In genomic region chr16:50729341-50729740, GRCm38 (mm10) we compare ENCODE assay signal across 31 mouse cellular contexts.
DNase-seq lines count a peak whose midpoint lies in the region; ATAC-seq lines count a peak whose summit lies in the region.
"Had no signal": no experiment of that assay in that cellular context is flagged by ENCODE, and none has a peak within 500 bp of the region (broad histone marks: within the 10 kb centered on the region; RNA-seq: fewer than 3 reads in every experiment).

No protein-coding gene starts in this region.

- intact Hi-C loops in left cerebral cortex, postnatal 4 days (cut with DNase I): no loop called here

- H3K36me3 ChIP-seq in embryonic facial prominence, embryonic 14.5 days (ENCODE audit: control insufficient read depth, insufficient read depth, low read length): no peaks in the 10 kb centered on the region
- no peaks in the 10 kb centered on the region for H3K36me3 ChIP-seq in embryonic facial prominence, embryonic 10.5 days (replicated peaks)
- H3K36me3 ChIP-seq: embryonic facial prominence, embryonic 12.5 days; forebrain, embryonic 12.5 days; G1E; hindbrain, embryonic 10.5 days; hindbrain, embryonic 13.5 days had no signal

- no peak for ATAC-seq in embryonic facial prominence, embryonic 14.5 days (ENCODE audit: low read depth)
- no peak for ATAC-seq in activated CD4-positive, CD25-positive, alpha-beta regulatory T cell, adult 4 months
- ATAC-seq: forebrain, embryonic 15.5 days; hindbrain, embryonic 16.5 days; inflammation-experienced regulatory T-cells, adult 6 months; intestine, embryonic 16.5 days had no signal

- H3K9ac ChIP-seq in embryonic facial prominence, embryonic 14.5 days (ENCODE audit: low read depth, low read length): no peak overlapping the region
- H3K9ac ChIP-seq: embryonic facial prominence, embryonic 12.5 days; forebrain, embryonic 12.5 days; forebrain, embryonic 15.5 days; hindbrain, embryonic 13.5 days had no signal

- H3K4me2 ChIP-seq in embryonic facial prominence, embryonic 14.5 days (ENCODE audit: low read depth, low read length): no peak overlapping the region
- H3K4me2 ChIP-seq: embryonic facial prominence, embryonic 12.5 days; forebrain, embryonic 12.5 days; forebrain, embryonic 15.5 days; heart, embryonic 11.5 days; hindbrain, embryonic 13.5 days had no signal

- no peaks in the 10 kb centered on the region for H3K27me3 ChIP-seq in embryonic facial prominence, embryonic 14.5 days (replicated peaks; ENCODE audit: control insufficient read depth, insufficient read depth, low read length)
- H3K27me3 ChIP-seq in embryonic facial prominence, embryonic 10.5 days (replicated peaks; ENCODE audit: low read depth, poor library complexity, severe bottlenecking): peaks cover 23% of the 10 kb centered on the region; the same call in 1 of the 2 replicates
- H3K27me3 ChIP-seq: CH12.LX; embryonic facial prominence, embryonic 12.5 days; forebrain, embryonic 12.5 days; forebrain, embryonic 15.5 days had no signal

- no peaks in the 10 kb centered on the region for H3K4me1 ChIP-seq in embryonic facial prominence, embryonic 14.5 days (ENCODE audit: control insufficient read depth, insufficient read depth, low read length)
- peaks cover 4% of the 10 kb centered on the region; the same call in 1 of the 2 replicates for H3K4me1 ChIP-seq in embryonic facial prominence, embryonic 10.5 days
- H3K4me1 ChIP-seq: embryonic facial prominence, embryonic 12.5 days had no signal

- H3K27ac ChIP-seq in embryonic facial prominence, embryonic 14.5 days (replicated peaks; ENCODE audit: low read depth, low read length): no peak overlapping the region
- H3K27ac ChIP-seq in embryonic facial prominence, embryonic 10.5 days (replicated peaks): no peak overlapping the region
- H3K27ac ChIP-seq: embryonic facial prominence, embryonic 12.5 days; forebrain, embryonic 12.5 days; forebrain, embryonic 15.5 days; hindbrain, embryonic 10.5 days; hindbrain, embryonic 13.5 days had no signal

- no peaks in the 10 kb centered on the region for H3K9me3 ChIP-seq in embryonic facial prominence, embryonic 14.5 days (ENCODE audit: control insufficient read depth, low read length)
- no peaks in the 10 kb centered on the region for H3K9me3 ChIP-seq in embryonic facial prominence, embryonic 10.5 days
- H3K9me3 ChIP-seq: embryonic facial prominence, embryonic 12.5 days; forebrain, embryonic 12.5 days; forebrain, embryonic 15.5 days; G1E; hindbrain, embryonic 10.5 days; hindbrain, embryonic 13.5 days had no signal

- peak; percentile 10 for DNase-seq in embryonic facial prominence, embryonic 14.5 days (ENCODE audit: low spot score)
- DNase-seq in embryonic facial prominence, embryonic 10.5 days (ENCODE audit: low spot score): no peak
- peak; percentile 13 for DNase-seq in 3134 (ENCODE audit: extremely low read depth, insufficient read length, low spot score)
- peak; percentile 65 for DNase-seq in 416B (ENCODE audit: low read depth)
- peak; percentile 6 for DNase-seq in T-cell, adult 2 months (ENCODE audit: low spot score)
- DNase-seq in adrenal gland, adult (ENCODE audit: inconsistent age in 2 of 2, low spot score in 1 of 2): no peak
- no peak for DNase-seq in left cerebral cortex, postnatal 4 days
- DNase-seq: adrenal gland, adult 2 months; adrenal gland, postnatal 14 days; B cell, adult 2 months; cerebellum, adult 11 months; cerebellum, adult 2 months; cerebellum, postnatal 36 days; gastrocnemius, postnatal 10 days; gastrocnemius, postnatal 36 days; heart, postnatal 36 days; kidney, adult 18-20 months; kidney, adult 9 months had no signal

- 52% methylated on average over 5 of the region's 5 CpGs for WGBS in embryonic facial prominence, embryonic 14.5 days
- WGBS in embryonic facial prominence, embryonic 10.5 days: 61% methylated on average over 5 of the region's 5 CpGs

- no peak overlapping the region for H3K4me3 ChIP-seq in embryonic facial prominence, embryonic 14.5 days (ENCODE audit: low read depth, low read length)
- no peak overlapping the region for H3K4me3 ChIP-seq in embryonic facial prominence, embryonic 10.5 days
- H3K4me3 ChIP-seq: embryonic facial prominence, embryonic 12.5 days; erythroblast, embryonic 14.5 days; forebrain, embryonic 12.5 days; forebrain, embryonic 15.5 days; hindbrain, embryonic 10.5 days; hindbrain, embryonic 13.5 days had no signal

Comparison
In these comparisons a context has a peak if more than half of its experiments do, and no peak if none do; other contexts are left out.
1. DNase-seq: peak in embryonic facial prominence, embryonic 14.5 days (single experiment), 3134 (single experiment), 416B (single experiment) and T-cell, adult 2 months (single experiment); none in embryonic facial prominence, embryonic 10.5 days (single experiment), adrenal gland, adult (0 of 2) and left cerebral cortex, postnatal 4 days (single experiment).